Mouse (Mus musculus): ENCODE measurements around the gene Myh9. TPM values are rescaled to one million over a fixed set of nuclear protein-coding genes. Genes with fewer than 3 reads are reported as not detected.

Gene Myh9
- polyA plus RNA-seq, 1 experiment: 64.1 TPM

DNA sequence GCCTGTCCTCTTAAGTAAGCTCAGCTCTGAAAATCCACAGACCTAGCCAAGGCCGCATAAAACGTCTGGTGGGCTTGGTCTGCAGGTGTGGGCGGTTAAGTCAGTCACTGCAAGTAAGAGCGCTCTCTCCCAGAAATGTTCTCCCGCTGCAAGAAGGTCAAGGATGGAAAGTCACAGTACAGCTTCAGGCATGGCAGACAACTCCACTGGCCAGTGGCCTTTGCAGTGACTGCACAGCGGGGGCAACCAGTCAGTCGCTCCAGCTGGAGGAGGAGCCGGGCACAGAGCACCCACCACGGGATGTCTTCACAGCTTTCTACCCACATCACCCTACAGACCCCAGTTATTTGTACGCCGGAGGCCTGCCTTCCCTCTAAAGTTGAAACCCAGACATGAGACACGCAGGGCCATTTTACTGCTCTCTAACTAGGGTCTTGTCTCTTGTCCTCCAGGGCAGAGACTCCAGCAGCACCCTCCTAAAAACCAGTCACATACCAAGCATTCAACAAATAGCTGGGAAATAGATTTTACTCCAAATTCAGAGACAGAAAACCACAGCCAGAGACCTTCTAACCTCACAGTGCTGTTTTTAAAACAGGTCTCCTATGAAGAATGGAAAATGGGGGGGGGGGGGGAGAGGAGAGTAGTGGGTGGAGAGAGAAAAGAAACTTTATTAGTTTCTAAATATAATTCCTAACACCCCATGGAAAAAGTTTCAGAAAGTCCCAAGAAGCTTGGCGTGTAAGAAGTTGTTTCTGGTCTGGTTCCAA lies 47.7 kb downstream of the Myh9 start:
- H3K4me3 ChIP-seq (ENCODE audit: insufficient read depth, low read depth, low read length): no peak overlapping the region
- TF ChIP-seq CTCF (conservative IDR thresholded peaks at IDR 0.05; ENCODE audit: insufficient read depth, insufficient read length, low read depth, low read length) (no peak), POLR2A (IDR thresholded peaks at IDR 0.05; ENCODE audit: low read depth, low read length) (no peak)
- H3K4me1 ChIP-seq (ENCODE audit: control insufficient read depth, insufficient read depth, low read length): peaks cover 36% of the 10 kb centered on the region
- 49% methylated on average over 13 of the region's 13 CpGs for WGBS
- no peaks in the 10 kb centered on the region for H3K27me3 ChIP-seq (replicated peaks; ENCODE audit: control insufficient read depth, insufficient read depth, low read length)
- peak overlapping the region; percentile 35 for H3K27ac ChIP-seq (ENCODE audit: insufficient read depth, low read depth, low read length)
- DNase-seq: peak; percentile 54
- H3K36me3 ChIP-seq (ENCODE audit: control insufficient read depth, insufficient read depth, low read length): no peaks in the 10 kb centered on the region; the same call in 1 of the 2 replicates

DNA sequence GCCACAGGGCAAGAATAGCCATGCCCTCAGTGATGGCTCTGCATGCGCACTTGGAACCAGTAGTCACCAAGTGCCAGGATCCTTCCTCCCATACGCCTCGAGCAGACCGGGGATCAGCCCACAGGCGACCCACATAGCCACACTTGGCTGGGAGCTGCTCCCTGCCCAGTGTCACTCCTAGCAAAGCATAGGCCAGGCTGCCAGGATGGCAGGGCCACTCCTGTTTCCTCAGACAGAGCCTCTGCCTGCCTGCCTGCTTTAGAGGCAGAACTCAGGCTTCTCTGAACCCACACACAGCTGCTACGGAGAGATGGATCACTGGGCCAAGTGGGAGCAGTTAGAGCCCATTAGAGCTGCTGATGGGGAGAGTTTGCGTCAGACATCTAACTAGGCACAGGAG lies 48.4 kb downstream of the Myh9 start:
- DNase-seq: no peak
- 45% methylated on average over 7 of the region's 7 CpGs for WGBS
- peaks cover 30% of the 10 kb centered on the region for H3K4me1 ChIP-seq (ENCODE audit: control insufficient read depth, insufficient read depth, low read length)
- peak overlapping the region; percentile 5; the same call in 1 of the 2 replicates for H3K27ac ChIP-seq (ENCODE audit: insufficient read depth, low read depth, low read length)
- H3K36me3 ChIP-seq (ENCODE audit: control insufficient read depth, insufficient read depth, low read length): no peaks in the 10 kb centered on the region; the same call in 1 of the 2 replicates
- no peaks in the 10 kb centered on the region for H3K27me3 ChIP-seq (replicated peaks; ENCODE audit: control insufficient read depth, insufficient read depth, low read length)
- TF ChIP-seq POLR2A (IDR thresholded peaks at IDR 0.05; ENCODE audit: low read depth, low read length): no peak
- no peak for TF ChIP-seq CTCF (conservative IDR thresholded peaks at IDR 0.05; ENCODE audit: insufficient read depth, insufficient read length, low read depth, low read length)
- no peak overlapping the region for H3K4me3 ChIP-seq (ENCODE audit: insufficient read depth, low read depth, low read length)

DNA sequence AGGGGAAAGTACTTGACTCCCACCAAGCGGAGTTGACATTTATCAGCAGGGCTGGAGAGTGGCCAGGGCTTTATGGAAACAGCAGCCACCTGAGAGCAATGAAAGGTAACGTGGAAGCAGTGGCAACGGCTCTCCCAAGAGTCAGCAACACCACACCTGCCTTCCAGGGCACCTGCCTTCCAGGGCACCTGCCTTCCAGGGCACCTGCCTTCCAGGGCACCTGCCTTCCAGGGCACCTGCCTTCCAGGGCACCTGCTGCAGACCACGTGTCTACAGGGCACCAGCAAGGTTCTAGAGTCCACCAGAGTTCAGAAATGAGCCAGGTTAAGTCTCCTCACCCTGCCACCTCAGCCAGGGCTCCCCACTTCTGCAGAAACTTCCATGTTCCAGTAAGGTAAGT lies 48.9 kb downstream of the Myh9 start:
- no peak overlapping the region for H3K4me3 ChIP-seq (ENCODE audit: insufficient read depth, low read depth, low read length)
- no peaks in the 10 kb centered on the region for H3K27me3 ChIP-seq (replicated peaks; ENCODE audit: control insufficient read depth, insufficient read depth, low read length)
- DNase-seq: peak; percentile 41
- WGBS: 49% methylated on average over 4 of the region's 4 CpGs
- H3K36me3 ChIP-seq (ENCODE audit: control insufficient read depth, insufficient read depth, low read length): no peaks in the 10 kb centered on the region; the same call in 1 of the 2 replicates
- H3K27ac ChIP-seq (ENCODE audit: insufficient read depth, low read depth, low read length): peak overlapping the region; percentile 5; the same call in 1 of the 2 replicates
- H3K4me1 ChIP-seq (ENCODE audit: control insufficient read depth, insufficient read depth, low read length): peaks cover 25% of the 10 kb centered on the region
- TF ChIP-seq CTCF (conservative IDR thresholded peaks at IDR 0.05; ENCODE audit: insufficient read depth, insufficient read length, low read depth, low read length): no peak
- TF ChIP-seq POLR2A (IDR thresholded peaks at IDR 0.05; ENCODE audit: low read depth, low read length): no peak

DNA sequence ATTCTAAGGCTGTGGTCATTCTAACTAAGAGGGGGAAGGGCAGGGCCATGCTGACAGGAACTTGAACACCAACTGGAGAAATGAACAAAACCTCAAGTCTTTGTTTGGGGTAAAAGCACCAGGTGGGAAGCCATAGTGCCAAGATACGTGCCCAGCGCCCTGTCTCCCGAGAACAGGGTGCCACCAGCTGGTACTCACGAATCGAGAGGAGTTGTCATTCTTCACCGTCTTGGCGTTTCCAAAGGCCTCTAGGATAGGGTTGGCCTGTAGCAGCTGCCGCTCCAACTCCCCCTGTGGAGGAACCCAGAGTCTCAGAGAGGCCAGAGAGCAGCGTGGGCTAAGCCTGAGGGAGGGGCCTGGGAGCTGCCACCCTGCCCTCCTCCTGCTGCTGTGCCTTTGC lies 49.9 kb downstream of the Myh9 start:
- 86% methylated on average over 9 of the region's 9 CpGs for WGBS
- no peak for DNase-seq
- H3K27ac ChIP-seq (ENCODE audit: insufficient read depth, low read depth, low read length): no peak overlapping the region
- TF ChIP-seq POLR2A (IDR thresholded peaks at IDR 0.05; ENCODE audit: low read depth, low read length): no peak
- no peak for TF ChIP-seq CTCF (conservative IDR thresholded peaks at IDR 0.05; ENCODE audit: insufficient read depth, insufficient read length, low read depth, low read length)
- no peak overlapping the region for H3K4me3 ChIP-seq (ENCODE audit: insufficient read depth, low read depth, low read length)
- peaks cover 16% of the 10 kb centered on the region for H3K4me1 ChIP-seq (ENCODE audit: control insufficient read depth, insufficient read depth, low read length)
- no peaks in the 10 kb centered on the region for H3K27me3 ChIP-seq (replicated peaks; ENCODE audit: control insufficient read depth, insufficient read depth, low read length)
- no peaks in the 10 kb centered on the region; the same call in 1 of the 2 replicates for H3K36me3 ChIP-seq (ENCODE audit: control insufficient read depth, insufficient read depth, low read length)

DNA sequence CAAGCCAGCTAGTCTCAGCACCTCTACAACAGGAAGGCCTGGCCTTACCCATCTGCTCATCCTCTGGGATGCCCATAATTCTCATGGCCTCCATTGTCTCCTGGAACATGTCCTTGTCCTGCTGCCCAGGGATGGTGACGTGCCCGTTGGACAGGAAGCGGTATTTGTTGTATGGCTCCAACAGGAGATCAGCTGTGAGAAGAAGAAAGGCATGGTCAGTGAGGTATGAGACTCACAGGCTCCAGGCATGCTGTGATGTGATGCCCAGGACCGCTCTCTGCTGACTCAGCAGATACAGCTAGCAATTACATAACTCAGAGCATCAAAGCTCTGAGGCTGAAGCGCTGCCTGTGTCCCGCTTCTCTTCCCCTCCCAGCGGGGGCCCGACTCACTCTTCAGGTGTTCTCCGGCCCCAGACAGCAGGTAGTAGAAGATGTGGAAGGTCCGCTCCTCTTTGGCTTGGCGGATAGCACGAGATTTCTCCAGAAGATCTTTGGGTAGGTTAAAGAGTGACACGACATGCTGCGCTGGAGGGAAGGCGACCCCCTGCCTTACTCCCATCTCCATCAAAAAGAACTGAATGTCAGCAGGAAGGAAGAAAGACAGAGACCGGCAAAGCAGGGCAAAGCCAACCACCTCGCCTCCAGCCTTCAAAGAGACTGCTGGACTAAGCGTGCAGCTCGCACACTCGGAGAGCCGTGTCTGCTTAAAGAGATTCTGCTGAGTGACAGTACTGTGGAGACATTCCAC lies 51.1 kb downstream of the Myh9 start:
- TF ChIP-seq CTCF (conservative IDR thresholded peaks at IDR 0.05; ENCODE audit: insufficient read depth, insufficient read length, low read depth, low read length) (no peak), POLR2A (IDR thresholded peaks at IDR 0.05; ENCODE audit: low read depth, low read length) (no peak)
- no peaks in the 10 kb centered on the region; the same call in 1 of the 2 replicates for H3K36me3 ChIP-seq (ENCODE audit: control insufficient read depth, insufficient read depth, low read length)
- peaks cover 11% of the 10 kb centered on the region for H3K4me1 ChIP-seq (ENCODE audit: control insufficient read depth, insufficient read depth, low read length)
- 86% methylated on average over 21 of the region's 21 CpGs for WGBS
- no peak overlapping the region for H3K27ac ChIP-seq (ENCODE audit: insufficient read depth, low read depth, low read length)
- no peak for DNase-seq
- H3K27me3 ChIP-seq (replicated peaks; ENCODE audit: control insufficient read depth, insufficient read depth, low read length): no peaks in the 10 kb centered on the region
- no peak overlapping the region for H3K4me3 ChIP-seq (ENCODE audit: insufficient read depth, low read depth, low read length)

DNA sequence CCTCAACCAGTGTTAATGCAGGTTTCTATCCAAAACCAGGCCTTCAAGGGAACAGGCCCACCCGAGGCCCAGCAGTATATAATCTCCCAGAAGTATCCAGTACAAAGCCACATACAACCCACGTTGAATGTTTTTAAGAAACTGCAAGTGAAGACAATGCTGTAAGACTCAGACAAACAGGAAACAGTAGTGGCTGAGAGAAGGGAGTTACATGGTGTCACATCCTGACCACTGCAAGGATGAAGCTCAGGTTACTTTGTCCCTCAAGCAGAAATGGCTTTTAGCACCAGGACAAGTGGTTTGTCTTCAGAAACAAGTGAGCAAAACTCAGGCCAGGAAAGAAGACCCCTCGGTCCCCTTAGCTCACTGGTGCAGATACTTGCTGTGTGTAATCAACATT lies 52.8 kb downstream of the Myh9 start:
- WGBS: 57% methylated on average over 3 of the region's 3 CpGs
- no peaks in the 10 kb centered on the region for H3K36me3 ChIP-seq (ENCODE audit: control insufficient read depth, insufficient read depth, low read length)
- no peak for TF ChIP-seq CTCF (conservative IDR thresholded peaks at IDR 0.05; ENCODE audit: insufficient read depth, insufficient read length, low read depth, low read length)
- TF ChIP-seq POLR2A (IDR thresholded peaks at IDR 0.05; ENCODE audit: low read depth, low read length): no peak
- DNase-seq: no peak
- no peaks in the 10 kb centered on the region for H3K27me3 ChIP-seq (replicated peaks; ENCODE audit: control insufficient read depth, insufficient read depth, low read length)
- H3K4me3 ChIP-seq (ENCODE audit: insufficient read depth, low read depth, low read length): no peak overlapping the region
- H3K27ac ChIP-seq (ENCODE audit: insufficient read depth, low read depth, low read length): no peak overlapping the region
- peaks cover 10% of the 10 kb centered on the region; the same call in 1 of the 2 replicates for H3K4me1 ChIP-seq (ENCODE audit: control insufficient read depth, insufficient read depth, low read length)

DNA sequence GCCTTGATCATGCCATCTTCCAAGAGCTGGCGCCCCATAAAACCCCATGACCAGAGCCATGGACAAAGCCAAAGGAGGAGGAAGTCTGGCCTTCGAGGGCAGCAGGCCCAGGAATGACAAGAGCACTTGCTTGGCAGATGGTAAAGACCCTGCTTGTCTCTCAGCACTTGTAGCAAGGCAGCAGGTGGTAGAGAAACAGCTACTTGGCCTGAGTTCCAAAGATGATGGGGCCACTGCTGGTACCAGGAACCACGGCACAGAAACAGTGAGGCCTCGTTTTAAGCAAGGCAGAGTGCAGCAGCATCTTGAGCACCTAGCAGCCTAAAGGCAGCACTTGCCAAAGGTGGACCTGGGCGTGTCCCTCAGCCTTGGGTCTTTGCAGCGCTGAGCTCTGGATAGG lies 53.6 kb downstream of the Myh9 start:
- Histone ChIP-seq H3K27me3 (replicated peaks; ENCODE audit: control insufficient read depth, insufficient read depth, low read length) (no peaks in the 10 kb centered on the region), H3K4me3 (ENCODE audit: insufficient read depth, low read depth, low read length) (no peak overlapping the region), H3K4me1 (ENCODE audit: control insufficient read depth, insufficient read depth, low read length) (peaks cover 4% of the 10 kb centered on the region; the same call in 1 of the 2 replicates), H3K36me3 (ENCODE audit: control insufficient read depth, insufficient read depth, low read length) (no peaks in the 10 kb centered on the region), H3K27ac (ENCODE audit: insufficient read depth, low read depth, low read length) (no peak overlapping the region)
- no peak for TF ChIP-seq CTCF (conservative IDR thresholded peaks at IDR 0.05; ENCODE audit: insufficient read depth, insufficient read length, low read depth, low read length)
- TF ChIP-seq POLR2A (IDR thresholded peaks at IDR 0.05; ENCODE audit: low read depth, low read length): no peak
- WGBS: 85% methylated on average over 6 of the region's 6 CpGs
- DNase-seq: no peak
